Mouse (Mus musculus) brown adipose tissue, adult 24 weeks (tissue): Measurements from ENCODE around the gene Slc9a1. TPM values are rescaled to one million over a fixed set of nuclear protein-coding genes. Genes with fewer than 3 reads are reported as not detected.

ENCODE experiments used
- H3K27ac ChIP-seq: fragments of 200-500 bp; replicated peaks from 2 replicates; pipeline ENCODE4 v1.5.1; 2012; ENCODE audit warnings: low read depth, mild to moderate bottlenecking, low read length
- H3K4me1 ChIP-seq: fragments of 200-500 bp; 2 replicates; pipeline ENCODE4 v1.6.1; 2012; ENCODE audit warnings: low read length, mixed read lengths; ENCODE audit not compliant: control insufficient read depth, insufficient read depth, insufficient read length
- H3K4me3 ChIP-seq: fragments of 200-500 bp; 2 replicates; pipeline ENCODE4 v1.5.1; 2012; ENCODE audit warnings: low read depth, mild to moderate bottlenecking, low read length, moderate library complexity; ENCODE audit not compliant: insufficient read depth
- polyA plus RNA-seq: library from polyadenylated mRNA; stranded (reverse); fragments of >200 nt; gene quantifications from 2 replicates; pipeline ENCODE4 v1.2.4, GENCODE M21; 2012; ENCODE audit not compliant: missing spikeins, insufficient read depth, insufficient read length

The Slc9a1 gene
- polyA plus RNA-seq, 1 experiment: 8.6 TPM

DNA sequence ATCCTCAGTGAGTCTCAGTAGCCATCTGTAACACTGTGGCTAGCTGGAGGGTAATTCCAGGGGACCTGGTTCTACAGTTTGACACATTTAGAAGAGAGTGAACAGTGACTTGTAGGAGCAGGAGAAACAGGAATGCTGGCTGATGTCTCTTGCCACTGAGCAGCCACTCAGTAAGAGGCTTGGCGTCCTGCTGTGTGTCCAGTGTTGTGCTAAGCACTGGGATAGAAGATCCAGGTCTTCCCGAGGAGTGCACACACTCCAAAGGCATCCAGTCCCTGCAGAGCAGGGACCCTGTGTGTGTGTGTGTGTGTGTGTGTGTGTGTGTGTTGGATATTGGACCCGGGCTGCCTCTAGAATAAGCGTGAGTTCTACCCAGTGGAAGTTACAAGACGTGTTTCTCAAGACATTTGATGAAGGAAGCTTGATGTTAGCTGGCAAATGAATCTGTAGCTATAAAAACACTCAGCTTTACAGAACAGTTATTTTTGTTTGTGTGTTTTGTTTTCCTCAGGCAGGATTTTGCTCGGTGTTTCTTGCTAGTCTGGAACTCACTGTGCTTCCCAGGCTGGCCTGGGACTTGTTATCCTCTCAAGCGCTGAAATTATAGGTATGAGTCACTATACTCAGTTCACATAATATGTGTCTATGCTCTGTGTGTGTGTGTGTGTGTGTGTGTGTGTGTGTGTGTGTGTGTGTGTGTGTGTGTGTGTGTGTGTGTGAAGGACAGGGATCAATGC, 16.7 kb downstream of the Slc9a1 start:
- Histone ChIP-seq H3K4me3 (no peak overlapping the region), H3K4me1 (peaks cover 37% of the 10 kb centered on the region), H3K27ac (0 out of 2 replicates have a peak overlapping the region, but pooled peaks have one; percentile 14)

DNA sequence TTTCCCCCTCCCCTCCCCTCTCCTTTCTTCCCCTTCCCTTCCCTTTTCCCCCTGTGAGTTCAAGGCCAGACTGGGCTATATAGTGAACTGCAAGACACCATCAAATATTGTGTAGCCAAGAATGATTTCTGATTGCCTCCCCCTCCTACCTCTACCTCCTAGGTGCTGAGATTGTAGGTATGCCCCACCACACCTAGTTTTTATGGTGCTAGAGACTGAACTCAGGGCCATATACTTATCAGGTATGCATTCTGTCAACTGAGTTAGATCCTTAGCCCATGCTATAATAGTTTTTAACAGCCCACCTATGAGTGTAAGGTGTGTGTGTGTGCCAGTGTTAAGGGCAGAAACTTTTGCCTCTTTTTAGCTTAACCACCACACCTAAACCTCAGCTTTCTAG, 17.5 kb downstream of the Slc9a1 start:
- H3K4me1 ChIP-seq: peaks cover 42% of the 10 kb centered on the region
- H3K27ac ChIP-seq: no peak overlapping the region
- H3K4me3 ChIP-seq: no peak overlapping the region

DNA sequence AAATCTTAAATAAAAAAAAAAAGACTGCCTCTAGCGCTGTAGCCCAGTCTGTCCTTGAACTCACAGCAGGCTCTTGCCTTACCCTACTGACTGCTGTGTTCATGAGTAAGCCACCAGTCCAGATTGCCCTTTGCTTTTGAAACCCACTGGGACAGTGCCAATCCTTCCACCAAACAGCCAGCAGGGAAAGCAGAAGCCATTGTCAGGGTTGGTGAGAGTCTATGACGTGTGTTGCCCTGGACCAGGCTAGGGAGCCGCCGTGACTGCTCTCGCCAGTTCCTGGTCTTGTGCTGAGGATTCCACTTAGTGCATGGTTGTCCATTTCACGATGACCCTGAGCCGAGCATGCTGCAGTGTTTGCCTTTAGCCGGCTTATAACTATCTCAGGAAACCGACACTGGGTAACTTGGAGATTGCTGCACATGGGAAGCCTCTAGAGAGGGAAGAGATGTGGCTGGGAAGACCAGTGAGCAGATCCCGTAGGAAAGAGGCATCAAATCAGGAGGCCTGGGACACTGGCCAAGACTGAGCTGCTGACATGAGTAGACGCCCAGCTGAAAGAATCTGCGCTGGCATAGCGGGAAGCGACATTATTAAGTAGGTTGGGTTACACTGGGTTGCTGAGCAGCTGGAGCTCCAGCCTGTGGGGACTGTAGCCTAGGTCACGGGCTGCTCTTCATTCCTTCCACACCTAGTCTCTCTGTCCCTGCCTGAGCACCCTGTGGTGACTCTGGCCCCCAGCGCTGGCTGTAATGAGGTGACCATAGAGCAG, 19.5 kb downstream of the Slc9a1 start:
- H3K4me3 ChIP-seq: no peak overlapping the region
- H3K4me1 ChIP-seq: peaks cover 42% of the 10 kb centered on the region
- peak overlapping the region; percentile 11; the same call in 1 of the 2 replicates for H3K27ac ChIP-seq

DNA sequence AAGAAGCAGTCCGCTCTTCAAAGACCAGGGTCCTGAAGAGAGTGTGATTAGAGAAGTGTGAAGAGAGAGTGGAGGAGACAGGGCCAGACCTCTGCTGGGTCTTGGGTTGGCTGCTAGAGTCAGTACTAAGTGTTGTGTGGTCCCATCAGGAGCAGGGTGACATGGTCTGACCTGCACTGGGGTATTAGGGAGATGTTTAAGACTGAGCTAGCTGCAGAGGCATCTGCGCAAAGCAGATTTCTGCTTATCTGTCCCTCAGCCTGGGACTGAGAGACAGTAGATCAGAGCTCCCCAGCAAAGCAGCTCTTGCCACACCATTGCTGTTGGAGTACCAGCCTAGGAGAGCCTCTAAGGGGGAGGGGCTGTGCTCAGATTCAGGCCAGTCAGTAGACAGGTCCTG, 20.5 kb downstream of the Slc9a1 start:
- Histone ChIP-seq H3K4me3 (no peak overlapping the region), H3K27ac (no peak overlapping the region), H3K4me1 (peaks cover 42% of the 10 kb centered on the region)

DNA sequence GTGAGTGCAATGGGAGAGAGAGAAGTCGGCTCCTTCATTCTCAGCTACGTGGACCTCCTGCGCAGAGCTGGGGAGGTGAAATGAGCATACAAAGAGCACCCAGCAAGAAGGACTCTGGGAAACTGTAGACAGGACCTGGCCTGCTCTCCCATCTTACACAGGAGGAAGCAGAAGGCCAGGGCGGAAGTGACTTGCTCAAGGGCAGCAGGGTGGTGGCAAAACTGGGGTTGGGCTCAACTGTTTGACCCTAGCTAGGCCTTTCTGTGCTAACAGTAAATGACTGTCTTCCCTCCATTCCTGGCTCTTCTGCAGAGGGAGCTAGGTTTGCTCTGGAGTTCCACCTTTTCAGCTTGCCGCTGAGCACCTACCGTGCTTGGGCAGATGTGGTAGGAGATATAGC, 21.1 kb downstream of the Slc9a1 start:
- Histone ChIP-seq H3K4me1 (peaks cover 38% of the 10 kb centered on the region), H3K4me3 (no peak overlapping the region), H3K27ac (0 out of 2 replicates have a peak overlapping the region, but pooled peaks have one; percentile 51)

DNA sequence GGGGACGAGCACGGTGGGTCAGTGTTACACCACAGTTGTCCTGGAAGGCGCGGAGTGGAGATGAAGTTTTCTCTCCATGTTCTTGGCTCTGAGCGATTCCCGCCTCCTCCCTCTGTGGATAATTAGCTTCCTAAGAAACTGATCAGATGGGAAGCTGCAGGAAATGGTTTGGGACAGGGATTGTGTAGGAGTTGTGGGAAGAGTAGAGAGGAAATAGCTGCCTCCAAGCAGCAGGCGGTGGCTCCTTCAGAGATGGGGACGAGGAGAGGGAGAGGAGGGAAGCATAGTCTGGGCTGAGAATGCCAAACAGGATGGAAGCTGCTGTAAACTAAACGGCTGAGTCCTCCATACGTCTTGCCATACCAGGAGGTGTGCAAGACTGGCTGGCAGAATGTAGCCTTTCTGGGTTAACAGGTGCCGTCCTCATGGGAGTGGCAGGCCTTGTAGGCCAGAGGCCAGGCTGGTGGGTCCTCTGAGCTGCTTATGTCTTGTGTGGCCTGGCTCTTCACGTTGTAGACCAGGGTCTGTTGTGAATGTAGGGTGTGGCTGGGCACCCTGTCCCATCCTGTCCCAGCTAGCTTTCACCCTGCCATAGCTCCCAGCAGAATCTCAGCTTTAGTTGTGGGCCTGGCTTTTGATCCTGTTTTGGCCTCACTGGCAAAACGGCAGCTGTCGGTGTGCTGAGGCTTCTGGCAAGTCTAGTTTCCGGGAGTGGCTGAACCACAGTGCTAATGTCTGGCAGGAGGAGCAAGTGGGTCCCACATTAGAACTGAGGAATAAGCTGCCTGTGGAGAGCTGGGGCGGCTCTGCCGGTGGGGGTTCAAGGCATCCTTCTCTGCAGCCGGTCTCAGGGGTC, 21.9 kb downstream of the Slc9a1 start:
- Histone ChIP-seq H3K4me3 (no peak overlapping the region), H3K4me1 (peaks cover 38% of the 10 kb centered on the region), H3K27ac (peak overlapping the region; percentile 51)

DNA sequence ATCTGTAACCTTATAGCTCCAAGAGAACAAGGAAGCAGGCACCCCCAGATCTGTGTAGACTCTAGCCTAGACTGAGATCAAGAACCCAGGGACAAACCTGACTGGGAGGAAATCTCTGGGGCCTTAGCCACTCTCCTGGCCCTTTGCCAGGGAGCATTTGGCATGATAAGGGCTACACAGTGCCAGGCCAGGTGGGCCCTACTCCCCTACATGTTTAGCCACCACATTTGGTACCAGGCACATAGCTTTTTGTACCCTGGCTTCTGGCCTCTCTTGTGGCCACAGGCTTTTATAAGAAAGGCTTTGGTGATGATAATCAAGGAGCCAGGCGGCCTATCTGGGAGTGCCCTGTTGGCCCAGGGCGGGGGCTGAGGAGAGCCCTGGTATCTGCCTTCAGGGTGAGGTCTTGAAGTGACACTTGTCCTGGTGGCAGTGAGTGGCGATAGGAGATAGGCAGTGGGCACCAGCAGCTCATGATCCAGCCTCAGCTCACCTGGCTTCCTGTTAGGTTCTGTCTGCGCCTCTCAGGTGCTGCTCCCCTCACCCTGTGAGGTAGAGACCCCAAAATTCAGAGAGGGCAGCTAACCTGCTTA, 25.6 kb downstream of the Slc9a1 start:
- no peak overlapping the region for H3K4me3 ChIP-seq
- no peak overlapping the region for H3K27ac ChIP-seq
- peaks cover 26% of the 10 kb centered on the region for H3K4me1 ChIP-seq

DNA sequence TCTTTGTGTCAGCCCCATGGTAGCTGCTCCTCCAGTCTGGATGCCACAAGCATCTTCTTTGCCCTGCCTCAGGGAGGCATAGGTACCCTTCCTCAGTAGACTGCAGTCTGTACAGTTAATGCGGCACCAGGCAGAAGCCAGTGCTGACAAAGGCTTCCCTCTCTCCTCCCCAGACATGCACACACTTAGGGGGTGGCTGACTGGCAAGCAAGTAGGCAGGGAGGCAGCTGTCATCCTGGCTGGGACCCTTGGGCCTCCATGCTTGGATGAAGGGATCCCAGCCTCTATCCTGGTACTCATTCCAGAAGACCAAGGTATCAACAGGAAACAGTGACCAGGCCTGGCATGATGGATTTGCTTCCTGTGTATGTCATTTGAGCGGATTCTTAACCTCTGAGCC, 26.6 kb downstream of the Slc9a1 start:
- peaks cover 16% of the 10 kb centered on the region for H3K4me1 ChIP-seq
- H3K4me3 ChIP-seq: no peak overlapping the region
- no peak overlapping the region for H3K27ac ChIP-seq

DNA sequence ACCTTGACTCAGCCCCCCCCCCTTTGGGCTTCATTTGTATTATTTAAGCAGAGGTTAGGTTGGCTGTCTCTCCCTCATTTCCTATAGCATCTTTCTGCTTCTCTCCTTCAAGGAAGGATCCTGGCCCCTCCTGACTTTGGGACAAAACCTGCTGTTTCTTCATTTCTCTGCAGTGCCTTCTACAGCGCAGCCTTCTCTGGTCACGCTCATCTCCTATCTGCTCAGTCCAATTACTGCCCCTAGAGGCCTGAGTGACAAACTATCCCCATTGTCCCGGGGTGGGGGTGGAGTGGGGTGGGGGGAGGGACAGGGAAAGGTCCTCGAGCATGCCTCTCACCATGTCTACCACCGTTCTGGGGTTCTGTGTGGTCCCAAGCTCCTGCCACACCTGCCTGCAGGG, 27.8 kb downstream of the Slc9a1 start:
- Histone ChIP-seq H3K27ac (no peak overlapping the region), H3K4me1 (peaks cover 8% of the 10 kb centered on the region), H3K4me3 (no peak overlapping the region)

DNA sequence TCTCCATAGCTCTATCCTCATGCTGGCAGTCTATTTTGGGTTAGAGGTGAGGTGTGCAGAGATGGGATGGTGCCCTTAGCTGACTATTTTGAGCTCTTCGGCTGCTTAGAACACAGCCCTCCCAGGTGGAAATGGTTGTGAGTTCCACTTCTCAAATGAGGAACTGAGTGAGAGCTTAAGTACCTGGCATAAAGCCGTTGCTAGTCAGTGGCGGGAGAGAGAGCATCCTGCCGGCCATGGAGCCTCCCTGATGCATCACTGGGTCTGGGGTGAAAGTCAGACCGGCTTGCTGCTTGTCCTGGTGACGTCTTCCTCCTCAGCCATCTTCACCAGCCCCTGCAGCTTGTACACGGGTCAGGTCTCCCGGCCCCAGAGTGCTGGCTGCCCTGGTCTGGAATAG, 28.5 kb downstream of the Slc9a1 start:
- Histone ChIP-seq H3K27ac (no peak overlapping the region), H3K4me1 (peaks cover 8% of the 10 kb centered on the region), H3K4me3 (no peak overlapping the region)

DNA sequence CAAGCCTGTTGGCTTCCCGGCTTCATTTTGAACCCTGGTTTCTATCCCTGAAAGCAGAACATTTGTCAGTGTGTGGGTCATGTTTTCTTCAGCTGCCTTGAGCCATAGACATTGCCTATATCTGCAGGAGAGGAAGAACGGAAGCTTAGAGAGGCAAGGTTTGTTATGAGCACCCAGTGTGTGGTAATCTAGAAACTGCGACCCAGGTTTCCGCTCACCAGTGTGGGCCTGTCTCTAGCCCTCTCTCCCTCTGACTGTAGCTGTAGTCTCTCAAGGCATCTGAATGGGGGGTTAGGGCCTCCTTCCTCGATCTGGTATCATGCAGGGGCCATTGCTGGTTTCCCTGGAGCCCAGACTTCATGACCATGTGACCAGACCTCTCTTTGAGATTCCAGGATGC, 29.1 kb downstream of the Slc9a1 start:
- Histone ChIP-seq H3K4me3 (no peak overlapping the region), H3K4me1 (peaks cover 8% of the 10 kb centered on the region), H3K27ac (no peak overlapping the region)

DNA sequence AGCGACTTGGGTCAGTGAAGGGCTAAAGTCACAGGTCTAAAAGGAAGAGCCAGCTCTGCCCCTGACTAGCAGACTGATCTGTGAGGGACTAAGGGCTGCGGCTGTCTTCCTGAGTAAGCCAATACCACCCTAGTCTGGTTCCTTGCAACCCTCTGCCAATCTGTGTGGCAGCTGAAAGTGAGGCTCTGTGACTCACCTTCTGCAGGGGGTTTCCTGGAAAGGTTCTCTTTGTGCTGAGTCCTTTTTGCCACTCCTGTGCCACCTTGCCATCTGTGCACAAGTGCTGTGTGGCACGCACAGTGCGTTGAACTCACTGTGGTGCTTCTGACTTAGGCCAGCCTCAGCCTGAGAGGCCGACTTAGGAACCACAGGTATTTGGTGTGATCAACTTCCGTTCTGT, 30.0 kb downstream of the Slc9a1 start:
- H3K4me3 ChIP-seq: no peak overlapping the region
- H3K4me1 ChIP-seq: peaks cover 8% of the 10 kb centered on the region
- no peak overlapping the region for H3K27ac ChIP-seq

DNA sequence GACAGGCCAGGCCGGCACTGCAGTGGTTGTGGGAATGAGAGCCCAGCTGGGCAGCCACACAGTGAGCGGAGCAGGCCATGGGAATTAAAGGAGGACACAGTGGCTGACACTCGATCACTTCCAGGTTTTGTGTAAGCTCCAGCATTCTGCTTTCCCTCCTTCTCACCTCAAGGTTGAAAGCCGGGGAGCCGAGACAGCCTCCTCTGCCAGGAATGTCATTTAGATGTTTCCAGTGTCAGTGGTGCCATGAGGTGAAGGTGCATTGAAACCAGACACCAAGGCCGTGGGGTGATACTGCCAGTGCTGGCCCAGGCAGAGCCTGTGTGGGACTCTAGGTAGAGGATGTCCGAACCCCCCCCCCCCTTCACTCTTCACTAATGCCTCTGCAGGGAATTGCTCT, 30.6 kb downstream of the Slc9a1 start:
- H3K27ac ChIP-seq: no peak overlapping the region
- H3K4me3 ChIP-seq: no peak overlapping the region
- peaks cover 8% of the 10 kb centered on the region for H3K4me1 ChIP-seq

DNA sequence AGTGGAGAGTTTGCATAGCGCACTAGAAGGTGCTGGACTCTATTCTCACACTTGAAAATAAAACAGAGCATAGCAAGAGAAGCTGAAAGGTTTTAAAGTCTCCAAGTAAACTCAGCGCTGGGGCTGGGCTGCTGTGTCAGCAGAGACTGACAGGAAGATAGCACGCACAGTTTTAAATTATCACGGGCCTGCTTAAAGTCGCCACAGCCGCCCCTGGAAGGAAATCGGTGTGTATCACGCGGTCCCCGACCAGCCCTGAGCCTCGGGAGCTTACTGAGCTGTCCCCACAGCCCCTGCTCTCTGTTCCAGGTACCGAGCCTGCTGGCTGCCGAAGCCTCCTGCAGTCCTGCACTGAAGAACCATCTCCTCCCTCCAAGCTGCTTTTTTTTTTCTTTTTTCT, 32.5 kb downstream of the Slc9a1 start:
- Histone ChIP-seq H3K27ac (no peak overlapping the region), H3K4me1 (peaks cover 10% of the 10 kb centered on the region), H3K4me3 (no peak overlapping the region)
